Mouse (Mus musculus) Patski (cell line): Measurements from ENCODE around the gene Ccdc155. TPM values are rescaled to one million over a fixed set of nuclear protein-coding genes. Genes with fewer than 3 reads are reported as not detected.

Source experiments
- ATAC-seq: fragments of 100-300 bp; one replicate; pipeline ENCODE4 v1.8.0; 2021
- CTCF ChIA-PET: fragments of 350-600 bp; sonication (Branson Sonifier 250); formaldehyde crosslinking; loops from one replicate; lab custom pipeline; 2022; ENCODE audit warnings: inconsistent platforms; lab: Charles Lee
- POLR2A ChIA-PET: fragments of 350-600 bp; sonication (Branson Sonifier 250); formaldehyde crosslinking; loops from one replicate; lab custom pipeline; 2022; ENCODE audit warnings: antibody characterized with exemption, inconsistent platforms; lab: Charles Lee
- DNase-seq: peaks from one replicate; pipeline ENCODE4 v3.0.0-alpha.2; 2011; ENCODE audit warnings: low read depth, low spot score
- H3K27me3 ChIP-seq: fragments of 371-371 bp; one replicate; pipeline ENCODE4 v1.5.1; 2021
- CTCF ChIP-seq: fragments of 100-300 bp; IDR thresholded peaks from one replicate; pipeline ENCODE4 v1.5.1; 2021
- in situ Hi-C: fragments of 300-500 bp; cut with MboI; formaldehyde crosslinking; loops from 3 replicates; pipeline ENCODE4 v1.11.1; 2018; ENCODE audit warnings: low pct_unique_long_range_greater_than_20kb, mixed read lengths
- polyA plus RNA-seq: library from polyadenylated mRNA; unstranded; gene quantifications from one replicate; pipeline ENCODE4 v1.2.3, GENCODE M21; 2021

Ccdc155 gene
- polyA plus RNA-seq, 1 experiment from 2014 or later: 0.03 TPM

DNA sequence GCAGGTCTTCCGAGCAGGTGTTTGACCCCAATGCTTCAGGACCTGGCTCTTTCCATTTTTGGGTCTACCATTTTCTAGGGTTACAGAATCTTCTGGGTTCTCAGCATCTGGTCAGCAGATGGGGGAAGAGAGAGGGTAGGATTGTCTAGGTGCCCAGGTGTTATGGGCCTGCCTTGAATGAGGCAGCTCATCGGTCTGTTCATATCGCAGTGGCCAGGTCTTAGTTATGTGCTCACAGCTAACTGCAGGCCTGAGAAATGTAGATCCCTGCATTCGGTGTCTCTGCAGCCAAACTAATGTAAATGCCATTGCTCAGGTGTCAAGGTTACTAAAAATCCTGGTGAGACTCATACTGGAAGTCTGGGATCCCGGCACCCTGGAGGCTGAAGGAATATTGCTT lies 21.7 kb upstream of the Ccdc155 start:
- in situ Hi-C loops: no loop called here
- no peaks in the 10 kb centered on the region for H3K27me3 ChIP-seq
- CTCF ChIA-PET: interaction anchor here (1.1 kb wide), 1 partner anchor 8 kb away, joined by 3 read pairs; no protein-coding TSS in a partner anchor
- ATAC-seq: no peak
- no peak for DNase-seq
- POLR2A ChIA-PET: no interaction called here
- no peak for TF ChIP-seq CTCF

DNA sequence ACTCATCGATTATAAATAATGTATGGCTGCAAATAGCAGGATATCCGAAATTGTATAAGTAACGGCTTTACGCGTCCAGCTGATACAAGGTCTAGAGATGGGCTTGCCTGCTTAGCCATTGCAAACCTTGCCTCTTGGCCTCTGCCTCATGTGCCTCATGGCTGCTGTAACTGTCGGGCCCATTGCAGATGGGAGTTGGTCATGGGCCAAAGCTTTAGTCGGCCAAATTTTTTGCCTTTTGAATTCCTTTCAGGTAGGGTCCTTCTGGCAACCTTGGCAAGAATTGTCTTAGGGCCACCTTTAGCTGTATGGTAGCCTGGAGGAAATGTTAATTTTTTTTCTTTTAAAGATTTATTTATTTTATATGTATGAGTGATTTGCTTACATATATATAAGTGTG lies 20.1 kb upstream of the Ccdc155 start:
- no peak for TF ChIP-seq CTCF
- in situ Hi-C loops: no loop called here

DNA sequence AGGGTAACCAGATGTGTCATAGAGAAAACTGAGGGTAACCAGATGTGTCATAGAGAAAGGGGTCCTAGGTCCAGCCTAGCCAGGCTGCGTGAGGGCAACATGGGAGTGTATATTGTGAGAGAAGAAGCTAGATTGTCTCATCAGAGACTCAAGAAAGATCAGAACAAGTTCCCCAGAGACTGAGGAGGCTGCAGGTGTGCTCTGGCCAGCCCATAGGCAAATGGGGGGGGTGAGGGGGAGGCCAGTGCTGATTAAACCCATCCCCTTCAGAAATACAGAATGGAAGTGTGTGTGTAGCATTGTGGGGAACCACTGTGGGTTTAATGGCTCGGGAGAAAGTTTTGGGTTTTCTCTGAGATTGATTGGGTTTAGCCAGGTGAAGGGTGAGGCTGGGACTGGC lies 17.0 kb upstream of the Ccdc155 start:
- H3K27me3 ChIP-seq: no peaks in the 10 kb centered on the region
- no peak for ATAC-seq
- ChIA-PET POLR2A (no interaction called here), CTCF (no interaction called here)
- DNase-seq: no peak
- in situ Hi-C loops: no loop called here
- no peak for TF ChIP-seq CTCF

More for the DNA sequence above, 20.1 kb upstream of the Ccdc155 start:
- ChIA-PET POLR2A (interaction anchor here (0.5 kb wide), 1 partner anchor 49 kb away, joined by 3 read pairs; no protein-coding TSS in a partner anchor), CTCF (no interaction called here)
- DNase-seq: no peak
- no peaks in the 10 kb centered on the region for H3K27me3 ChIP-seq
- ATAC-seq: no peak

DNA sequence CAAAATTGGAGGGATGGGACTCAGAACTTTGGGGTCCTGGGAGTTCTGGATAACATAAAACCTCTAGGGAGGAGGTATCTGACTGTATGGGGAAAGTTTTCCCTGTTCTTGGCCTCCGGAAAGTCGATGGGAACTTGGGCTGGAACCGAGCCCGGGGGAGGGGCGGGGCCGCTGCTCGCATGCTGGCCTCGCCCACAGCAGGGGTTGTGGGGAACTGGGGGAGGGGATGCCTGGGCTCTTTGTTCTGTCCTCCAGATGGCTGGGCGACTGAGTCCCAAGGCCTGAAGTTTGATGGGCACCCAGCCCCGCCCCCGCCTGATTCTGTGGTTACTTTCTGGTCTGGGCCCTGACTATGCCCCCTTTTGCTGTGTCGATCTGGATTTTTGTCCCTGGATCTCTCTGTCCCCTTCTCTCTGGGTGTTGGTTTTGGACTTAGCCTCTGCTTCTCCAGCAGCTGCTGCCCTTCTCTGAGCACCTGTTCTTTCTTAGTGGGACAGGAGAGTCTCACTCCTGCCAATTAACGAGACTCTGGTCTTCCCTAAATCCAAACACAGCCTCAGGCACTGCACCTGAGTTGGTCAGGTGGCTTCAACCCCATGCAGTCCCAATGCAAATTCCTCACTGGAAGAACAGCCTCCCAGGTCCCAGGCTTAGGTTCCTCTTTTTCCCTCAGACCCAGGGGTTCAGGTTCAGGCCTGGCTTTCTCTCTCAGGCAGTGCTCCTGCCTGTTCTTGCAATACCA lies 11.9 kb upstream of the Ccdc155 start:
- H3K27me3 ChIP-seq: no peaks in the 10 kb centered on the region
- DNase-seq (no peak), ATAC-seq (peak; percentile 33)
- CTCF ChIA-PET: no interaction called here
- TF ChIP-seq CTCF: no peak
- in situ Hi-C loops: no loop called here
- POLR2A ChIA-PET: no interaction called here

DNA sequence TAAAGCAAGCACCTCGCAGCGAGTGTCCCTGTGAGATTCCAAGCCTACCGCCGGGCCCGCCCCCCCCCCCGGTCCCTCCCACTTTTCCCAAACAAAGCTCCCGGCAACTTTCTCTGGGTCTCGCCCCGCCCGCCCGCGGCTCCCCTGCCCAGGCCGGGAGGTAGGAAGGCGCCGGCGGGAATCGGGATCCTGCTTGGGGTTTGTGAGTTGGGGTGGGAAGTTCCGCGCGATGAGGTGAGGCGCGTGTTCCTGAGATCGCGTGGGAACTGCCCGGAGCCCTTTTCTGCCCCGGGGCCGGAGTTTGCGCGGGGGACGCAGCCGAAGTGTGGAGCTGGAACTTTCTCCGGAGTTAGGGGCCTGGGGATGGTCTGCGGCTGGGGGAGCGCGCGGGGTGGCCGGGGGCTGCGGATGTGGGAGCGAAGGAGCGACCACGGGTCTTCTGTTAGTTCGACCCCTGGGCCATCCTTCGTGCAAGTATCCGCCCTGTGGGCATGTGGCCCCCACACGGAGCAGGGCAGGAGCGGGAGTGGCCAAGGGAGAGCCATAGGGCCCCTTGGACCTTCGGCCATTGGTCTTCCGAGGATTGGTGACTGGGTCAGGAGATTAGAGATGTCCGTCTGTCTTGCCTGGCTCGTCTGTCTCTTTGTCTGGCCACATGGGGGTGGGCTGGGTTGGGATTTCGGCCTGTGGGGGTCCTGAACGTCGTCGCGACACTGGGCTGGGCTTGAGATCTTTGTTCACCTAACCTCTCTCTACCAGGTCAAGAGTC lies 11.2 kb upstream of the Ccdc155 start, which contains the start of gene Tead2:
Gene Tead2, plus strand, starts transcription at position 81 of the 769 bp plus-strand sequence.
- DNase-seq (no peak), ATAC-seq (peak; percentile 55)
- CTCF ChIA-PET: no interaction called here
- POLR2A ChIA-PET: interaction anchor here (0.6 kb wide), 2 partner anchors 17 to 179 kb away, joined by 3 read pairs; no protein-coding TSS in a partner anchor
- no peaks in the 10 kb centered on the region for H3K27me3 ChIP-seq
- in situ Hi-C loops: no loop called here
- TF ChIP-seq CTCF: no peak

DNA sequence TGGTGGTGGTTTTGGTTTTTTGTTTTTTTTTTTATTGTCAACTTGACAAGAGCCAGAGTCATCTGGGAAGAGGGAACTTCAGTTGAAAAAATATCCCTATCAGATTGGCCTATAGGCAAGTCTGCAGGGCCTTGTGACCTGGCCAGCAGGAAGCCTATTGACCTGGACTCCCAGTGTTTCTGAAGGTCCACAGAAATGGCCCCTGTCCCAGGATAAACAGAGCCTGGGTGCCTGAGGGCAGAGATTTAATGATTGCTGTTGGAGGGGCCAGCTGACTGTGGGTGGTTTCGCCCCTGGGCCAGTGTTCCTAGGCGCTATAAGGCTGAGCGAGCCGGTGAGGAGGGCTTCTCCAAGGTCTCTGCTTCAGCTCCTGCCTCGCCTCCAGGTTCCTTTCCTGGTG lies 9.0 kb upstream of the Ccdc155 start:
- no peak for ATAC-seq
- CTCF ChIA-PET: no interaction called here
- in situ Hi-C loops: no loop called here

DNA sequence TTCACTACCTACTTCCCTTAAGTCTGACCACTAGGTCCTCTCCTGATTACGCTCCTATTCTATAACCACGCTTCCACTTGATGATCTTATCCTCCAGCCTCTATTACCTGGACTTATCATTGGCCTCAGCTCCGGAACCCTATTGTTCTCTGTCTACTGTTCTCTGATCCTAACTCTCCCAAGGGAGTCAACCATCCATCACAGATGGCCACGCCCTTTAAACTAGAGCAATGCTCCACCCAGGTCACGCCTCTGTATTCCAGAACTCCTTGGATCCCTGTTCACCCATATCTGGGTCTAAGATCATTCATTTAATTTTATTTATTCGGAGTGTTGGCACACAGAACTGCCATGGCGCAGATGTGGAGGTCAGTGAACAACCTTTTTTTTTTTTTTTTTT lies 7.7 kb upstream of the Ccdc155 start:
- in situ Hi-C loops: no loop called here
- no peak for ATAC-seq
- TF ChIP-seq CTCF: no peak

More for the DNA sequence above, 9.0 kb upstream of the Ccdc155 start:
- POLR2A ChIA-PET: no interaction called here
- no peak for TF ChIP-seq CTCF
- peaks cover 5% of the 10 kb centered on the region for H3K27me3 ChIP-seq
- DNase-seq: no peak

DNA sequence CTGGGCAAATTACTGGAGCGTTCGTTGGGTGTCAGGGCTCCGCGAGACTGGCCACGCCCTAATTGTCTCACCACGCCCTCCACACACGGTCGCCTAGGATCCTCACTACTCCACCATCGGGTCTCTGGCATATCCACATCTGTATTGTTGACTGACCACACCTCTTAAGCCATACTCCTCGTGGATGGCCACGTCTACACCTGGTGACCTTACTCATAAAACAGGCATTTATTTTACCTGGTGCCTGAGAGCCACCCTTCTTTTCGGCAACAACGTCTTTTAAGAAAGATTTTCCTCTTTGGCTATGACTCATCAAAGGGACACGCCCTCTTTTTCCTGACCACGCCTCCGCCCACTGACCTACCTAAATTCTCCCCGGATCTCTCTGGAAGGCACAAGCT lies 7.2 kb upstream of the Ccdc155 start, which contains the start of gene Dkkl1:
Gene Dkkl1, minus strand, starts transcription at position 297 of the 401 bp plus-strand sequence.
- no peak for TF ChIP-seq CTCF
- DNase-seq (no peak), ATAC-seq (no peak)
- CTCF ChIA-PET: no interaction called here
- H3K27me3 ChIP-seq: peaks cover 5% of the 10 kb centered on the region
- POLR2A ChIA-PET: no interaction called here
- in situ Hi-C loops: no loop called here

More for the DNA sequence above, 7.7 kb upstream of the Ccdc155 start:
- no peak for DNase-seq
- POLR2A ChIA-PET: no interaction called here
- CTCF ChIA-PET: no interaction called here
- H3K27me3 ChIP-seq: peaks cover 5% of the 10 kb centered on the region

DNA sequence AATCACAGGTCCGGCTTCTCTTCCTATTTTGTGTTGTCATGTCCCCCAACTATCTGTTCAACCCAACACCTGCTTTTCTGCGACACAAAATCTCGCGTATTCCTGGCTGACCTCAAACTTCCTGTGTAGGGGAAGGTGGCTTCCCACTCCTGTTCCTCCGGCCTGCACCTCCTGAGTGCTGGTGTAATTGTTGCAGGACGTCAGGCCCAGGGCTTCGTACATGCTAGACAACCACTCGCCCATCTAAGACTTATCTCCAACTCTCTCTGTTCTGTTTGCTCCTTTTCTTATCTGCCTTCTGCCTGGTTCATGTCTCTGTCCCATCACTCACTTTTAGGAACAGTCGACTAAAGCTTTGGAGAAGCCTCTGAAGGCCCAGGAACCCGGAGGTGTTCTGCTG lies 6.4 kb upstream of the Ccdc155 start:
- TF ChIP-seq CTCF: no peak
- in situ Hi-C loops: no loop called here
- H3K27me3 ChIP-seq: peaks cover 5% of the 10 kb centered on the region
- no peak for DNase-seq
- ChIA-PET CTCF (no interaction called here), POLR2A (no interaction called here)
- no peak for ATAC-seq

DNA sequence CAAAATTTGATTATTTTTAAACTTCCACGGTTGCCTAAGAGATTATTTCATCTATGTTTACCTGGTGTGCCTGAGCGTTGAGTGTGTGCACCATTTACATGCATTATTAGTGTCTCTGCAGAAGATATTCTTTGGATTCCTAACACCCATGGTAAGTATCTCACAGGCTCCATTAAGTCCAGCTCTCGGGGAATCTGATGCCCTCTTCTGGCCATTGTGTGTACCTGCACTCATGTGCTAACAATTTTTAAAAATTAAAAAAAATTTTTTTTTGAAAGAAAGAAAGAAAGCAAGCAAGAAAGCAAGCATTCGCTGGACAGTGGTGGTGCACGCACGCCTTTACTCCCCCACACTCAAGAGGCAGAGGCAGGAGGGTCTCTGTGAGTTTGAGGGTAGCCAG lies 3.6 kb upstream of the Ccdc155 start:
- ATAC-seq: no peak
- DNase-seq: no peak
- in situ Hi-C loops: no loop called here
- peaks cover 14% of the 10 kb centered on the region for H3K27me3 ChIP-seq
- POLR2A ChIA-PET: no interaction called here
- CTCF ChIA-PET: no interaction called here
- TF ChIP-seq CTCF: no peak

DNA sequence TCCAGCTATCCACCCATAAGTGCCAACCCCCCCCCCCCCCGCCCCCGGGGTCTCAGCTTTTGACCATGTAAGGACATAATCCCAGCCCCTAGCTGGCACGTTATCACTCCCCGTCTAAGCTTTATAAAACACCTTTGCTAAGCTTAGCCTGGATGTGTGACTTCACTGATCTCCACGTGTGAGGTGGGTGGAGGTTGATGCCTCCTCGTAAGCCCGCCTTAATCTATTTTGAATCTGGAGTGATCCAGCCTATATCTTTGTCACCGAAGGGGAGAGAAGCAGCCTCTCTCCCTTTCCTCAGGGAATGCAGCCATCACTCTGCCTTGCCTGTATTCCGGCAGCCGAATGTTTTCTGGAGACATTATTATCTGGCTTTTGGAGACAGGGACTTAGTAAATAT lies 2.0 kb downstream of the Ccdc155 start:
- ATAC-seq: no peak
- H3K27me3 ChIP-seq: peaks cover 19% of the 10 kb centered on the region
- ChIA-PET POLR2A (no interaction called here), CTCF (interaction anchor here (1.0 kb wide), 1 partner anchor 41 kb away, joined by 3 read pairs; no protein-coding TSS in a partner anchor)
- no peak for DNase-seq
- in situ Hi-C loops: no loop called here
- TF ChIP-seq CTCF: no peak
